Mouse (Mus musculus) ES-Bruce4 (cell line): ENCODE results near the gene Brpf3.

ENCODE experiments used
- CTCF ChIP-seq: IDR thresholded peaks from one replicate; pipeline ENCODE4 v1.8.1; 2011; ENCODE audit warnings: low read depth, low read length
- EP300 ChIP-seq: IDR thresholded peaks from 2 replicates; pipeline ENCODE4 v1.6.1; 2011; ENCODE audit warnings: low read depth, low read length; ENCODE audit not compliant: insufficient read depth
- POLR2A ChIP-seq: IDR thresholded peaks from one replicate; pipeline ENCODE4 v1.8.1; 2011; ENCODE audit warnings: low read length; ENCODE audit not compliant: insufficient read depth

DNA sequence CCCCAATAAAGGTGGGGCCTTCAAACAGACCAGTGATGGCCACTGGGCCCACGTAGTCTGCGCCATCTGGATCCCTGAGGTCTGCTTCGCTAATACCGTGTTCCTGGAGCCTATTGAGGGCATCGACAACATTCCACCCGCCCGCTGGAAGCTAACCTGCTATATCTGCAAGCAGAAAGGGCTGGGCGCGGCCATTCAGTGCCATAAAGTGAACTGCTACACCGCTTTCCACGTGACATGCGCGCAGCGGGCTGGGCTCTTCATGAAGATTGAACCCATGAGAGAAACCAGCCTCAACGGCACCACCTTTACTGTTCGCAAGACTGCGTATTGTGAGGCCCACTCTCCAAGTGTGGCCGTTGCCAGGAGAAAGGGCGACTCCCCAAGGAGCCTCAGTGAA is 5.9 kb downstream of the Brpf3 start:
- no peak for TF ChIP-seq CTCF
- TF ChIP-seq POLR2A, result no peak
- no peak for TF ChIP-seq EP300
